Mouse (Mus musculus) neural tube, embryonic 15.5 days (tissue): ENCODE measurements around the gene Gm20388. TPM values are rescaled to one million over a fixed set of nuclear protein-coding genes. Genes with fewer than 3 reads are reported as not detected.

ENCODE experiments used
- ATAC-seq: fragments of 200-750 bp; cut with Nextera tagmentation; 2 replicates; pipeline ENCODE4 v1.8.0; 2017; ENCODE audit warnings: mild to moderate bottlenecking, moderate TSS enrichment, moderate library complexity; ENCODE audit not compliant: low FRiP score
- H3K27ac ChIP-seq: fragments of 300-500 bp; sonication (generic); replicated peaks from 2 replicates; pipeline ENCODE4 v1.5.1; 2015; ENCODE audit warnings: mild to moderate bottlenecking, inconsistent platforms
- H3K27me3 ChIP-seq: fragments of 300-500 bp; sonication (generic); replicated peaks from 2 replicates; pipeline ENCODE4 v1.6.1; 2015; ENCODE audit warnings: inconsistent platforms
- H3K36me3 ChIP-seq: fragments of 300-500 bp; sonication (generic); 2 replicates; pipeline ENCODE4 v1.6.1; 2015; ENCODE audit warnings: inconsistent platforms
- H3K4me1 ChIP-seq: fragments of 300-500 bp; sonication (generic); 2 replicates; pipeline ENCODE4 v1.6.1; 2015; ENCODE audit warnings: inconsistent platforms
- H3K4me2 ChIP-seq: fragments of 300-500 bp; sonication (generic); 2 replicates; pipeline ENCODE4 v1.6.1; 2015; ENCODE audit warnings: inconsistent platforms, mild to moderate bottlenecking, moderate library complexity
- H3K4me3 ChIP-seq: fragments of 300-500 bp; sonication (generic); replicated peaks from 2 replicates; pipeline ENCODE4 v1.5.1; 2015; ENCODE audit warnings: mild to moderate bottlenecking, inconsistent platforms
- H3K9ac ChIP-seq: fragments of 300-500 bp; sonication (generic); replicated peaks from 2 replicates; pipeline ENCODE4 v1.6.1; 2015; ENCODE audit warnings: mild to moderate bottlenecking, inconsistent platforms
- H3K9me3 ChIP-seq: fragments of 300-500 bp; sonication (generic); replicated peaks from 2 replicates; pipeline ENCODE4 v1.6.1; 2016; ENCODE audit warnings: inconsistent platforms
- WGBS: fragments of 180-500 bp; shearing (Covaris S2); methylation state at CpG from one replicate; pipeline ENCODE4 v1.1.7; 2015; ENCODE audit warnings: mixed read lengths; 5-methylcytosine and 5-hydroxymethylcytosine counted together
- polyA plus RNA-seq: library from polyadenylated mRNA; unstranded; fragments of >200 nt; fragmentation: Nextera tagmentation; extraction: Ambion mirVana; gene quantifications from 2 replicates; pipeline ENCODE4 v1.2.1, GENCODE M21; 2015

The Gm20388 gene
- polyA plus RNA-seq, 1 experiment from 2014 or later = not detected

- H3K36me3 ChIP-seq = peaks cover 66% of the 10 kb centered on the region
Measured at GRCm38 (mm10) chr8:121977819-121978590, 2067.4 kb downstream of the Gm20388 start.

DNA sequence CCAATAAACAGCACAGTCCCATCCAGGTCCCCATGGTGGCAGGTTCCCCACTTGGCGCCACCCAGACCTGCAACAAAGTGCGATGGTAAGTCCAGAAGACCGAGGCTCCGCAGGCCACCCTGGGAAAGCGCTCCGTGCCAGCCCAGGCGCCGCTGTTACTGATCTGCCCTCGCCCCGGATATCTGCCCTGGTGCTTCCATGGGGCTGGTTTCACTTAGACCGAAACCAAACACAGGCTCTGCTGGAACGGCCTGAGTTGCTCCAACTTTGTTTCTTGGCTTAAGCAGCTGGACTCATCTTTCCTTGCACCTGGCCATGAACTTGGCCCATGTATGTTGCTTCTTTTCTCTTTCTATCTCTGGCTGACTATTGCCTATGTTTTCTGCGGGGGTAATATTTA lies 2068.0 kb downstream of the Gm20388 start:
- WGBS = 96% methylated on average over 13 of the region's 13 CpGs
- Histone ChIP-seq H3K27me3 (no peaks in the 10 kb centered on the region), H3K9me3 (no peaks in the 10 kb centered on the region), H3K4me2 (no peak overlapping the region), H3K9ac (no peak overlapping the region), H3K36me3 (peaks cover 73% of the 10 kb centered on the region), H3K4me1 (peaks cover 12% of the 10 kb centered on the region; the same call in 1 of the 2 replicates), H3K4me3 (no peak overlapping the region), H3K27ac (no peak overlapping the region)
- no peak for ATAC-seq

More at GRCm38 (mm10) chr8:121977819-121978590, 2067.4 kb downstream of the Gm20388 start:
- Histone ChIP-seq H3K27me3 (no peaks in the 10 kb centered on the region), H3K4me1 (peaks cover 12% of the 10 kb centered on the region; the same call in 1 of the 2 replicates), H3K4me3 (no peak overlapping the region), H3K9ac (no peak overlapping the region), H3K4me2 (no peak overlapping the region), H3K9me3 (no peaks in the 10 kb centered on the region), H3K27ac (0 out of 2 replicates have a peak overlapping the region, but pooled peaks have one; percentile 33)
- no peak for ATAC-seq
- WGBS = 68% methylated on average over 8 of the region's 8 CpGs

GRCm38 (mm10) chr8:121980792-121981519 lies 2070.3 kb downstream of the Gm20388 start:
- Histone ChIP-seq H3K4me3 (no peak overlapping the region), H3K27me3 (no peaks in the 10 kb centered on the region), H3K27ac (no peak overlapping the region), H3K4me2 (no peak overlapping the region), H3K9me3 (no peaks in the 10 kb centered on the region), H3K4me1 (peaks cover 12% of the 10 kb centered on the region; the same call in 1 of the 2 replicates), H3K9ac (no peak overlapping the region), H3K36me3 (peaks cover 67% of the 10 kb centered on the region)
- ATAC-seq = no peak
- 93% methylated on average over 11 of the region's 11 CpGs for WGBS

GRCm38 (mm10) chr8:121981520-121981895 lies 2070.9 kb downstream of the Gm20388 start:
- Histone ChIP-seq H3K9me3 (no peaks in the 10 kb centered on the region), H3K4me3 (no peak overlapping the region), H3K4me2 (no peak overlapping the region), H3K9ac (no peak overlapping the region), H3K27ac (no peak overlapping the region), H3K27me3 (no peaks in the 10 kb centered on the region), H3K36me3 (peaks cover 64% of the 10 kb centered on the region), H3K4me1 (peaks cover 12% of the 10 kb centered on the region; the same call in 1 of the 2 replicates)
- WGBS = 55% methylated on average over 7 of the region's 7 CpGs
- no peak for ATAC-seq

DNA sequence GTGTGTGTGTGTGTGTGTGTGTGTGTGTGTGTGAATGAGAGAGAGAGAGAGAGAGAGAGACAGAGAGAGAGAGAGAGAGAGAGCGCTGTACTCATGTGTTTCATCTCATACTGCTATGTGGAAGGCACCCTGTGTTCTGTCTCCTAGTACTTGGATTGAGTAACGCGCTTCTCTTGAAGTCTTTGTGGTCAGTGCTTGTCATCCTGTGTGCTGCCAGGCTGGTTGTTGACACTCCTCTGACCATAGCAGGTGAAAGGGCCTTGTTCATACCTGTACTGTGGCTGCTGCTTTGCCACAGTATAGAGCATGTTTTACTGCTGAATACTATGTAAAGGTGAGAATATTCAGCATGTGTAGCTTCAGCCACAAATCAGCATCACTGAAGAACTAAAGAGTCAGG lies 2075.0 kb downstream of the Gm20388 start:
- H3K9me3 ChIP-seq = no peaks in the 10 kb centered on the region
- no peak overlapping the region for H3K9ac ChIP-seq
- H3K4me1 ChIP-seq = peaks cover 13% of the 10 kb centered on the region
- WGBS = 98% methylated on average over 3 of the region's 3 CpGs
- no peak overlapping the region for H3K4me2 ChIP-seq
- no peaks in the 10 kb centered on the region for H3K27me3 ChIP-seq
- ATAC-seq = no peak
- H3K36me3 ChIP-seq = peaks cover 49% of the 10 kb centered on the region
- H3K4me3 ChIP-seq = no peak overlapping the region
- no peak overlapping the region for H3K27ac ChIP-seq

DNA sequence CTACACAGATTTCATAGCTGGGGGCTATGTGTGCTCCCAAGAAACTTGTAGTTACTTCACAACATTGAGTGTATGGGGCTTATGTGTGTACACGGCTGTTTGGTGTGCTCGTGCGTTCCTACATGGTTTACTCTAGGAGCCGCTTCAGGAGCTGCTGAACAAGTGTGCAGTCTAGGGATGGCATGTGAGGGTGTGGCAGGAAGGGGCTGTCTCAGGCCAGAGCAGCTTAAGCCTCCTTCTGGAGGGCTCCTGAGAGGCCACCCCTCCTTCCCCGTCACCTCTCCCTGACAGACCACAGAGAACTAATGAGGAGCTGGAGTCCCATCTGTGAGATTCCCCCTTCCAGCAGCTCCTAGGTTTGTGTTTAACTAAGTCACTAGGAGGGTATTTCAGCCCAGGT lies 2077.3 kb downstream of the Gm20388 start:
- no peak overlapping the region for H3K9ac ChIP-seq
- H3K4me2 ChIP-seq = no peak overlapping the region
- H3K4me3 ChIP-seq = no peak overlapping the region
- peaks cover 51% of the 10 kb centered on the region for H3K36me3 ChIP-seq
- H3K27me3 ChIP-seq = no peaks in the 10 kb centered on the region
- no peak overlapping the region for H3K27ac ChIP-seq
- ATAC-seq = no peak
- H3K9me3 ChIP-seq = no peaks in the 10 kb centered on the region
- WGBS = 96% methylated on average over 5 of the region's 5 CpGs
- H3K4me1 ChIP-seq = peaks cover 3% of the 10 kb centered on the region; the same call in 1 of the 2 replicates

DNA sequence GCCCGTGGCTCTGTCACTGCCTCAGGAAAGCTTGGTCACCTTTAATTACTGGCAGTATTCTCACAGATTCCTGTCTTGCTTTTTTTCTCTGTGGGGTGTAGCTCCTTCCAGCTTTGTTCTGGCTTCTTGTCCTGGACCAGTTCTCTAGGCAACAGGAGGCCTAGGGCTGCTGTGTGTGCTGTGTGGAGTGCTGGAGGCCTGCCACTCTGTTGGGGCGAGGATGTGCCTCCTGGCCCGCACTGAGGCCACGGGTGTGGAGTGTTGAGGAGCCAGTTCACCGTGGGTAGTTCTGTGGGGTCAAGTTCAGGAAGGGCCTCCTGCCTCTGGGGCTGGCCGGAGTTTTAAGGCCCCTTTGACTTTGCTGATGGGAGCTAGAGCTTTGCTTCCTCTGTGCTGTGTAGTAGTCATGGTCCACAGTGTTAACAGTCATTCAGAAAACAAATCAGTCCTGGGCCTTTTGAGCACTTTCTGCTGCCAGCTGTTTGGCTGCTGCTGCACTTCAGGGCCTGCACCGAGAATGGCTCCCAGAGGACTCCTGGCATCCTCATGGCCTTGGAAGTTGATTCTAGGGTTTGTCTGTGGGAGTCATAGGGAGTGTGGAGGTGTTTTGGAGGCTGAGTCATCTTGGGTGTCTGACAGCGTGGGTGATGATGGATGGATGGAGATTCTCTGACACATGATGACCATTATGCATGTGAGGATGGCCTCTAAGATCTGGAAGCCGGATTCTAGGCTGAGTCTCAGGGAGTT lies 2080.0 kb downstream of the Gm20388 start:
- Histone ChIP-seq H3K4me3 (no peak overlapping the region), H3K4me2 (no peak overlapping the region), H3K27ac (no peak overlapping the region), H3K9me3 (no peaks in the 10 kb centered on the region), H3K27me3 (no peaks in the 10 kb centered on the region), H3K4me1 (peaks cover 3% of the 10 kb centered on the region; the same call in 1 of the 2 replicates), H3K9ac (no peak overlapping the region), H3K36me3 (peaks cover 40% of the 10 kb centered on the region)
- WGBS = 82% methylated on average over 9 of the region's 9 CpGs
- no peak for ATAC-seq

GRCm38 (mm10) chr8:121991611-121992010 lies 2081.0 kb downstream of the Gm20388 start:
- H3K36me3 ChIP-seq = peaks cover 38% of the 10 kb centered on the region

DNA sequence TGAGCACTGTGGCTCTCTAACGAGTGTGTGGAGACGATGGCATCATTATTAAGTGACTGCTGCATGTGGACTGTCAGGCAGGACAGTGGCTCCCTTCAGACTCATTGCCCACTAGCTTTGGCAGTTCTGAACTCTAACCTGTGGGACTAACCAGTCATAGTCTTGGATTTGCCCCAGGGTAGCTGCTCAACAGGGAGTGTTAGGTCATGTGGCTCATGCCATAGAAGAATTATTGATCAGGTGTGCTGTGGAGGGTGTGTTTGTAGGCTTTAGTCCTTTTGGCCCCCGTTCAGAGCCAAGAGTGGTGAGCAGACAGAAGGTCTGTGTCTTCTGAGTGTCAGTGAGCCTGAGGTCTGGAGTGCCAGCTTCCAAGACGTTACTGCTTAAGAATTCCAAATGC lies 2082.3 kb downstream of the Gm20388 start:
- 82% methylated on average over 4 of the region's 4 CpGs for WGBS
- H3K4me1 ChIP-seq = peaks cover 3% of the 10 kb centered on the region; the same call in 1 of the 2 replicates
- H3K27me3 ChIP-seq = no peaks in the 10 kb centered on the region
- no peak for ATAC-seq
- no peak overlapping the region for H3K27ac ChIP-seq
- no peak overlapping the region for H3K9ac ChIP-seq
- no peak overlapping the region for H3K4me3 ChIP-seq
- no peaks in the 10 kb centered on the region for H3K9me3 ChIP-seq
- H3K36me3 ChIP-seq = peaks cover 42% of the 10 kb centered on the region
- H3K4me2 ChIP-seq = no peak overlapping the region

More at GRCm38 (mm10) chr8:121991611-121992010, 2081.0 kb downstream of the Gm20388 start:
- no peak overlapping the region for H3K4me3 ChIP-seq
- WGBS = 90% methylated on average over 7 of the region's 7 CpGs
- no peak for ATAC-seq
- no peaks in the 10 kb centered on the region for H3K27me3 ChIP-seq
- H3K9me3 ChIP-seq = no peaks in the 10 kb centered on the region
- H3K4me1 ChIP-seq = peaks cover 3% of the 10 kb centered on the region; the same call in 1 of the 2 replicates
- H3K4me2 ChIP-seq = no peak overlapping the region
- H3K9ac ChIP-seq = no peak overlapping the region
- H3K27ac ChIP-seq = no peak overlapping the region

DNA sequence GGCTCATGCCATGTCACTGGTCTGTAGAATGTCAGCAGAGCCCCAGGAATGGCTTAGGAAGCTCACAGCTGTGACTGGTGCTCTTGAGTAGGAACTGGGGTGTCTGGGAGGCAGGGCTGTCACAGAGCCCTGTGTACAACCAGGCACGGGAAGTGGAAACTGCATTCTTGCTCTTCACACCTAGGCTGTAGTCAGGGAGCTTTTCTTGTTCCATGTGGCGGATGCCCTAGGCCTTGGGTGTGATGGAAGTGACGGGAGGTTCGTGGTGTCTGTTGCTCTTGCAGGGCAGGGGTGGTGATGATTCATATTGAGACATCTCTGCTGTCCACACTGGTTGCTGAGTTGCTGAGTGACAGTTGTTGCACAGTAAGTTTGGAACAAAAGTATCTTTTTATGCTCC lies 2084.5 kb downstream of the Gm20388 start:
- 89% methylated on average over 4 of the region's 4 CpGs for WGBS
- no peaks in the 10 kb centered on the region for H3K27me3 ChIP-seq
- H3K4me2 ChIP-seq = no peak overlapping the region
- no peak overlapping the region for H3K9ac ChIP-seq
- no peak overlapping the region for H3K4me3 ChIP-seq
- no peaks in the 10 kb centered on the region for H3K4me1 ChIP-seq
- H3K27ac ChIP-seq = no peak overlapping the region
- no peak for ATAC-seq
- H3K9me3 ChIP-seq = no peaks in the 10 kb centered on the region
- peaks cover 62% of the 10 kb centered on the region for H3K36me3 ChIP-seq

DNA sequence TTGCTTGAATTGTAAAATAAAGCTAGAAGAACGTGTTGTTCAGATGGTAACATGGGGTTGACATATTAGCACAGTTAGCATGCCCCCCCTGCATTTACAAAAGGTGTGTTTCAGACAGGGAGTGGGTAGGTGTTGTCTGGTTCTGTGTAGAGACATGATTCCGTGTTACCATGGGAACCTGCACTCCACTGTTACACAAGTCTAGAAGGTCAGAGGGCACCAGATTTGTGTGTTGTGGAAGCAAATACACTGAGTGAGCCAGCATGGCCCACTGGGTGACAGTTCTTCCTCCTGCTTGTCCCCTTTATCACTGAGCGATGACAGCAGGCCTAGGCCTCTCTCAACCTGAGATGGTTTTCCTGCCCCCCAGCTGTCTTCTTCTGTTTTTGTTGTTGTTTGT lies 2085.3 kb downstream of the Gm20388 start:
- ATAC-seq = no peak

More for the DNA sequence above, 2085.3 kb downstream of the Gm20388 start:
- H3K27me3 ChIP-seq = no peaks in the 10 kb centered on the region
- no peak overlapping the region for H3K27ac ChIP-seq
- 93% methylated on average over 3 of the region's 3 CpGs for WGBS
- no peak overlapping the region for H3K4me2 ChIP-seq
- no peaks in the 10 kb centered on the region for H3K9me3 ChIP-seq
- H3K4me1 ChIP-seq = no peaks in the 10 kb centered on the region
- H3K4me3 ChIP-seq = no peak overlapping the region
- H3K9ac ChIP-seq = no peak overlapping the region
- H3K36me3 ChIP-seq = peaks cover 69% of the 10 kb centered on the region
